Mouse (Mus musculus): ENCODE results near the gene Cdhr1. TPM values are rescaled to one million over a fixed set of nuclear protein-coding genes. Genes with fewer than 3 reads are reported as not detected.

Gene Cdhr1
- polyA plus RNA-seq (2012; rRNA removed; ENCODE audit: low replicate concordance): 0.05 TPM in 1 of 2 replicates, not detected in the other

DNA sequence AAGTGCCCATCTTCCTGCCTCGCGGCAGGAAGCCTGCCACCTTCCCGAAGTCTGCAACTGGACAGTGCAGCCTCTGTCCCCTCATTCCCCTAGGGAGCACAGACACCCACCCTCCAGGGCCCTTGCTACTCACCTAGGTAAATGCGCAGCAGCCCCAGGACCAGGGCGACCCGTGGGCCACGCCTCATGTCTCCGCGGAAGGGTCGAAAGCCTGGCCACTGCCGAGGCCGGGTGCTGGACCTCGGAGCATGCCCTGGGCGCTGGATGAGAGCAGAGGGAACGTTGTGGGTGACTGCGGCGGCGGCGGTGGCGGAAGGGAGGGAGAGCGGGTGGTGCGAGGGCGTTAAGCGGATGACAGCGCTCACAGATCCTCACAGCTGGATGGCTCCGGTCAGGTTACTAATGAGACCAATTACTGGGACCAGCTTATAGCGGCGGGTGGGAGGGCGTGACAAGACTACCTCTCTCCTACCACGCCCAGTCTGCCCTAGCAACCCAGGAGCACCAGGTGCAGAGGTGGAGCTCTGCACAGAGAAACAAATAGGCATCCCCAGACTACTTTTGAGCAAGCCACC lies at the start of gene Cdhr1:
Gene Cdhr1, minus strand, starts transcription at position 392 of the 575 bp plus-strand sequence.

DNA sequence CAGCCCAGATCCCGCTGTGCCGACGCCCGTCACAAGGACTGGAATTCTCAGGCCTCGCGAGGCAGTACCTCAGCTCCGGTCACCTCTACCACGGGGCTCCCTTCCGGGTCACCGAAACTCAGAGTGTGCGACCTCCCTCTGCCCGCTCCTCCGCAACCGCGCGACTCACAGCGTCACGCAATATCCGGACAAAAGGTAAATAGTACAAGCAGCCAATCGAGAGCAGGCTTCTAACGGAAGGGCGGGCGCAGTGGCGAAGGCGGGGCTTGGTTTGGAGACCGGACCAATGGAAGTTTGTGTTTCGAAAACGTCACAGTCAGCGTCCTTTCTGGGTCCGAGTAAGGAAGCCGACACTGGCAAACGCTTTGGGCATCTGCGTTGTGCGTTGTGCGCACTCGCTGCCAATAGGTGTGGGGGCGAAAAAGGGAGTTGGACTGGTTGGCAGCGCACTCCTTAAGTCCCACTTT lies 37.0 kb upstream of the Cdhr1 start, which contains the start of gene Ghitm:
Gene Ghitm, minus strand, starts transcription at position 146 of the 467 bp plus-strand sequence.

DNA sequence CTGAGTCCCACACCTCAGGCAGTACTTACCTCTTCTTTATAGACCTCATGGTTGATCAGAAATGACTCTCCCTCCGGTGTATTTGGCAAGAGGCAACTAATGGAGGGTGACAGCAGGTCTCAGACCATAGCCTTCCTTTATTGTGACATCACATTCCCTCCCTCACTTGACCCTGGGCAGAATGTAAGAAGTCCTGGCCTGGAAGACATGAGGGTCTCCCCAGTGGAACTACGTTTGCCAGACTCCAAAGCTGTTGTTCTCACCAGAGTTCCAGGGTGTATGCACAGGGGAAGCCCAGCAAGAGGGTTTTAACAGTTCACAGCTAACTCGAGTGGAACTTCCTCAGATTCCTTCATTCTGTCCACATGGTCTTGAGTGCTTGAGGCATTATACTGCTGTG lies 15.8 kb upstream of the Cdhr1 start, which contains the start of gene 2610528A11Rik:
Gene 2610528A11Rik, minus strand, starts transcription at position 101 of the 400 bp plus-strand sequence.

DNA sequence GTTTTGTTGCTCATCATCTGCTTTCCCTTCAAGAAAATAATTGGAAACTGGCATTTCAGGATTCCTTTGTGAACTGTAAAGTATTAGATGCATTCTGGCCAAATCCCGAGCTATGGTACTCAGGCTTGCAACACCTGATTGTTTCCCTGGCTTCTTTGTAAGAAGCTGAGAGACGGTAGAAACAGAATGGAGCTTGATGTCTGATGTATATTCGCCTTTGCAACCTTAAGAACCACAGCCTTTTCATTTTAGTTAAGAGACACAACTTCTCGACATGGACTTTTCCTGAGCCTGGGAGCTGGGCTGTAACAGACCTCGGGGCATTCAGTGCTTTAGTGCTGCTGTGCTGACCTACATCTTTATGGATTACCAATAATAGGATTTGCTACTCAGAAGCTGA lies 30.5 kb downstream of the Cdhr1 start, which contains the start of gene Lrit2:
Gene Lrit2, plus strand, starts transcription at position 301 of the 400 bp plus-strand sequence.

DNA sequence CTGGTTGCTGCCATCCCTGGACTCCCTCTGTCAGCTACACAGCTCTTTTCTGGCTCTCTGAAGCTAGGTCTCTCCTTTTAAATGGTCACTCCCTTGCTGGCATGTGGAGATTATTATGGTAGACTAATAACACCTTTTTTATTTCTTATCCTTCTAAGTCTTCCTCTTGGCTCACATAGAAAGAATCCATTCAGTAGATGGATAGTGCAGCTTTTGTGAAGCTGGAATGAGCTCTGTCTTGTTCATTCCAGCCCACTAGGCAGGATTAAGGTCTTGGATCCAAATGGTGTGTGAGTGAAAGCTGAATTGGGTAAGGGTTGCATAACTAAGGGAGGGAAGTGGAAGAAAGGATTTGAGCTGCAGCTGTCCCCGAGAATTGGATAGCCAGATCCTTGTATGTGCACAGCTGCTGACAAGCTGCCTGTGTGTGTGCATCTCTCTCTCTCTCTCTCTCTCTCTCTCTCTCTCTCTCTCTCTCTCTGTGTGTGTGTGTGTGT lies 49.2 kb downstream of the Cdhr1 start, which contains the start of gene Rgr:
Gene Rgr, minus strand, starts transcription at position 51 of the 497 bp plus-strand sequence.

Other genes with a start within 250 kb of the Cdhr1 start
- gene Ccser2, start 129.6 kb downstream of the Cdhr1 start, polyA plus RNA-seq (2012; rRNA removed; ENCODE audit: low replicate concordance): 4.7 and 5.2 TPM in 2 replicates
- gene Rgr, start 49.4 kb downstream of the Cdhr1 start, polyA plus RNA-seq (2012; rRNA removed; ENCODE audit: low replicate concordance): not detected in 2 replicates
- not detected in 2 replicates for gene Lrit1, start 43.5 kb downstream of the Cdhr1 start, polyA plus RNA-seq (2012; rRNA removed; ENCODE audit: low replicate concordance)
- gene Lrit2, start 30.4 kb downstream of the Cdhr1 start, polyA plus RNA-seq (2012; rRNA removed; ENCODE audit: low replicate concordance): not detected in 2 replicates
- 0.44 and 2.8 TPM in 2 replicates for gene 2610528A11Rik, start 15.7 kb upstream of the Cdhr1 start, polyA plus RNA-seq (2012; rRNA removed; ENCODE audit: low replicate concordance)
- gene Ghitm, start 36.9 kb upstream of the Cdhr1 start, polyA plus RNA-seq (2012; rRNA removed; ENCODE audit: low replicate concordance): 80.7 and 81.1 TPM in 2 replicates